Mouse (Mus musculus) hindbrain, postnatal 0 days (tissue): ENCODE results near the gene Wwox. TPM values are rescaled to one million over a fixed set of nuclear protein-coding genes. Genes with fewer than 3 reads are reported as not detected.

ENCODE experiments used
- ATAC-seq: fragments of 200-750 bp; cut with Nextera tagmentation; 2 replicates; pipeline ENCODE4 v1.8.0; 2017; ENCODE audit warnings: mild to moderate bottlenecking, moderate TSS enrichment, moderate library complexity
- DNase-seq: peaks from one replicate; pipeline ENCODE4 v3.0.0-alpha.2; 2015; ENCODE audit warnings: low spot score
- H3K27ac ChIP-seq: fragments of 300-500 bp; sonication (generic); 2 replicates; pipeline ENCODE4 v1.5.1; 2014; ENCODE audit warnings: mild to moderate bottlenecking
- H3K27me3 ChIP-seq: fragments of 300-500 bp; sonication (generic); 2 replicates; pipeline ENCODE4 v1.6.1; 2014; ENCODE audit warnings: low read length, mixed read lengths; ENCODE audit not compliant: insufficient read depth
- H3K36me3 ChIP-seq: fragments of 300-500 bp; sonication (generic); 2 replicates; pipeline ENCODE4 v1.6.1; 2014; ENCODE audit warnings: low read length, mixed read lengths; ENCODE audit not compliant: insufficient read depth
- H3K4me1 ChIP-seq: fragments of 300-500 bp; sonication (generic); 2 replicates; pipeline ENCODE4 v1.6.1; 2014; ENCODE audit warnings: antibody characterized with exemption, low read length, mixed read lengths; ENCODE audit not compliant: insufficient read depth
- H3K4me2 ChIP-seq: fragments of 300-500 bp; sonication (generic); 2 replicates; pipeline ENCODE4 v1.6.1; 2014; ENCODE audit warnings: low read depth, mild to moderate bottlenecking, low read length, moderate library complexity, mixed read lengths
- H3K4me3 ChIP-seq: fragments of 300-500 bp; sonication (generic); 2 replicates; pipeline ENCODE4 v1.5.1; 2014; ENCODE audit warnings: low read length
- H3K9ac ChIP-seq: fragments of 300-500 bp; sonication (generic); replicated peaks from 2 replicates; pipeline ENCODE4 v1.6.1; 2014; ENCODE audit warnings: mild to moderate bottlenecking, low read length, moderate library complexity, mixed read lengths
- H3K9me3 ChIP-seq: fragments of 300-500 bp; sonication (generic); 2 replicates; pipeline ENCODE4 v1.6.1; 2016; ENCODE audit warnings: low read length, mixed read lengths
- CTCF ChIP-seq: IDR thresholded peaks from 2 replicates; pipeline ENCODE4 v1.5.1; 2016; ENCODE audit warnings: antibody characterized with exemption, control low read depth, low read depth
- WGBS: fragments of 180-500 bp; shearing (Covaris S2); extraction: QIAGEN DNeasy Blood & Tissue Kit; methylation state at CpG from one replicate; pipeline ENCODE4 v1.1.7; 2014; 5-methylcytosine and 5-hydroxymethylcytosine counted together
- polyA plus RNA-seq: library from polyadenylated mRNA; unstranded; fragments of >200 nt; fragmentation: Nextera tagmentation; extraction: Ambion mirVana; gene quantifications from 2 replicates; pipeline ENCODE4 v1.2.1, GENCODE M21; 2015
- total RNA-seq: library from RNA; depleted of rRNA; stranded (reverse); fragments of >200 nt; gene quantifications from 2 replicates; pipeline ENCODE4 v1.2.3, GENCODE M21; 2014

Gene Wwox
- total and polyA plus RNA-seq, 2 experiments from 2014 or later: 17.1 to 19.8 TPM

DNA sequence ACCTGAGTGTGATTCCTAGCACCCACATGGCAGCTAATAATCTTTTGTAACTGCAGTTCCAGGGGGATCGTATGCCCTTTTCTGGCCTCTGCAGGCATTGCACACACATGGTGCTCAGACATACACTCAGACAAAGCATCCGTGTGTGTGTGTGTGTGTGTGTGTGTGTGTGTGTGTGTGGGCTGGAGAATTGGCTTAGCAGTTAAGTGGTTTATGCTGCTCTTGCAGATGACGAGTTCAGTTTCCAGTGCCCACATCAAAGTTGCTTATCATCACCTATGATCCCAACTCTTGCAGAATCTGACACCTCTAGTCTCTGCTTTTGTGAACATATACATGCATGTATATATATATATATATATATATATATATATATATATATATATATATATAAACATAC is 448.9 kb downstream of the Wwox start:
- H3K4me1 ChIP-seq: peaks cover 13% of the 10 kb centered on the region

DNA sequence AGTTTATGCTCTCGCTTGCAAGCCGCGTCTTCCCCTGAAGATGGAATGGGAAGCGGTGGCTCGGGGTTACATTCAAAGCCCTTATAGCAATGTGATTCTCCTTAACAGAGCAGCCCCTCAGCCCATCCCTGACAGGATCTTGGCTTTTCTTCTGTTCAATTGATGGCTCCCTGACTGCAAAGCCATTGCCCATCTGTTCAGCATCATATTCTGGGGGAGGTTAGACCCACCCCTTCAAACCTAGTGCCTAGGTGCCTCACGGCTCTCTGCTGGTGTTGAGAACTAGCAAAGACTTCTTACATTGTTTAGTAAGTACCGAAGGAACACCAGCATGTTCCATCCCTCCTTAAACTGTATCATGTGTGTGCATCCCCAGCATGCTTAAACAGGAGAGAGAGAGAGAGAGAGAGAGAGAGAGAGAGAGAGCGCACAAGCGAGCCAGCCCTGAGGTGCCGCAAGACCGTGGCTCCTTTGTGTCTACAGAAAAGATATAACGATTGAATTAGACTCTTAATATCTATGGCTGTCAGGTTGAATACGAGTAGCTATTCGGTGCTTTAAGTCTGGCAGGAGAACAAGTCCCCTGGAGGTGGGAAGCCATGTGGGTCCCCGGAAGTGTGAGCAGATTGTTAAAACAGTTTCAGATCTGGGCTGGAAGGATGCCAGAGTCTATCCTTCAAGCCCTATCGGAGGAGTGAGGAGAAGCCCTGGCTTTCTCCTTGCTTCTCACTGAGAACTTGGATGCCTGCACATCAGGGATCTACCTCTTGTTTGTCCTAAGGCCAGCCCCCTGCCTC is 450.3 kb downstream of the Wwox start:
- peak; percentile 74 for DNase-seq
- Histone ChIP-seq H3K36me3 (no peaks in the 10 kb centered on the region), H3K9me3 (no peaks in the 10 kb centered on the region), H3K4me1 (peaks cover 13% of the 10 kb centered on the region), H3K4me3 (peak overlapping the region; percentile 2; the same call in 1 of the 2 replicates), H3K27ac (0 out of 2 replicates have a peak overlapping the region, but pooled peaks have one; percentile 17), H3K4me2 (peak overlapping the region; percentile 43), H3K9ac (0 out of 2 replicates have a peak overlapping the region, but pooled peaks have one; percentile 15), H3K27me3 (no peaks in the 10 kb centered on the region)
- TF ChIP-seq CTCF: no peak
- ATAC-seq: peak; percentile 58; the same call in 1 of the 2 replicates
- WGBS: 23% methylated on average over 16 of the region's 16 CpGs

More for the DNA sequence above, 448.9 kb downstream of the Wwox start:
- WGBS: 93% methylated on average over 3 of the region's 3 CpGs
- ATAC-seq (no peak), DNase-seq (no peak)
- Histone ChIP-seq H3K27ac (no peak overlapping the region), H3K9ac (no peak overlapping the region), H3K27me3 (no peaks in the 10 kb centered on the region), H3K4me2 (no peak overlapping the region), H3K9me3 (no peaks in the 10 kb centered on the region), H3K36me3 (no peaks in the 10 kb centered on the region), H3K4me3 (no peak overlapping the region)
- no peak for TF ChIP-seq CTCF

DNA sequence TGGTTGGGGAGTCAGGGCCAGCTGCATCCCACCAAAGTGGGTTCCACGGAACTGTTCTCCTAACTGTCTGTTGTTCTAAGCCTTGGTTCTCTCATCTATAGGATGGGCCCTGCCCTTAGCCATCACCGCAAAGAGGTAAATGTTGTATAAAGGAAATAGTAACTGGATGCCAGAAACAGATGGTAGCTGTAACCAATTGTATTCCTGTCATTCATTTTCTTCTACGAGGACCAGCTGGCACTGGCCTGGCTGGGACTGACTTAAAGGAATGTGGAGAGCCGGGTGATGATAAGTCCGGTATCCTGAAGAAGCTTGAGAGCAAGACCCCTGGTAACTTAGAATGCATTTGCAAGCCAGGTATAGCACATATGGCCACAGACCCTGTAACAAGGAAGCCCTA is 451.0 kb downstream of the Wwox start:
- H3K4me2 ChIP-seq: peak overlapping the region; percentile 43; the same call in 1 of the 2 replicates
- no peaks in the 10 kb centered on the region for H3K27me3 ChIP-seq
- 44% methylated on average over 5 of the region's 5 CpGs for WGBS
- no peak overlapping the region for H3K9ac ChIP-seq
- no peak overlapping the region for H3K4me3 ChIP-seq
- DNase-seq (no peak), ATAC-seq (no peak)
- TF ChIP-seq CTCF: no peak
- no peaks in the 10 kb centered on the region for H3K36me3 ChIP-seq
- H3K27ac ChIP-seq: no peak overlapping the region
- H3K9me3 ChIP-seq: no peaks in the 10 kb centered on the region
- peaks cover 13% of the 10 kb centered on the region for H3K4me1 ChIP-seq

DNA sequence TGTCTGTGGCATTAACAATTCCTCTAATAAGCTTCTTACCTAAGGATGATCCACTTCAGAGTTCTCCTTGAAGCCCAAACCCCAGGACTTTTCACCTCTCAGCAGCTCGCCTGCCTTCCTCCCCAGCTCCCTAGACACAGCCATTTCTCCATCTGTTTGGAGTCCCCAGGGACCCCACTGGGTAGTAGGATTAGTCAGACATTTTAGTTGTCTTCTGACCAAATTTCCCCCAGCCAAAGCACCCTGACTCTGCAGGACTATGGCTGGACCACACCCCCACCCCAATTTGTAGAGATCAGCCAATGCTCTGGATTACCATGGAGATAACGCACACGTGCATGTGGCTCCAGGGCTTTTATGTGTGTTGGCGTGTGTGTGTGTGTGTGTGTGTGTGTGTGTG is 451.8 kb downstream of the Wwox start:
- DNase-seq: no peak
- no peak for TF ChIP-seq CTCF
- H3K4me3 ChIP-seq: no peak overlapping the region
- WGBS: 60% methylated on average over 4 of the region's 4 CpGs
- ATAC-seq: no peak
- H3K9ac ChIP-seq: no peak overlapping the region
- no peak overlapping the region for H3K4me2 ChIP-seq
- no peaks in the 10 kb centered on the region for H3K9me3 ChIP-seq
- H3K4me1 ChIP-seq: peaks cover 13% of the 10 kb centered on the region
- no peaks in the 10 kb centered on the region for H3K36me3 ChIP-seq
- H3K27me3 ChIP-seq: no peaks in the 10 kb centered on the region
- H3K27ac ChIP-seq: no peak overlapping the region

DNA sequence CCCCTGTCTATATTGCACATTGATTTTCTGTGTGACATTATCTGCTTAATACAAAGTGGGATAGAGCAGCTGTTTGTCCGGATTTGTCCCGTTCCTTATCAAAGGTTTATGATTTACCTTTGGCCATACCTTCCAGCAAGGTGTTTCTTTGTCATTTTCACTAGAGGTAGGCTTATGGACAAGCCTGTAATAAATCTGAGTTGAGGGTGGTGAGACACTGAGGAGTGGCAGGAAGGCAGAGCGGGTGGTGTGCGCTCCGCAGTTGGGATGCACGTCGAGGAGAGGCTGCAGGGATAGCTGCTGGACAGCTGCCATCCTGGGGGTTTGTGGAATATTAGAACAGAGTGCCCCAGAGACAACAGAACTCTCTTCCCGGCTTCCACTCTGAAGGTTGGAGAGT is 458.0 kb downstream of the Wwox start:
- no peak for DNase-seq
- Histone ChIP-seq H3K4me3 (no peak overlapping the region), H3K27me3 (no peaks in the 10 kb centered on the region), H3K9ac (no peak overlapping the region), H3K9me3 (no peaks in the 10 kb centered on the region), H3K4me2 (no peak overlapping the region), H3K27ac (no peak overlapping the region), H3K36me3 (no peaks in the 10 kb centered on the region), H3K4me1 (no peaks in the 10 kb centered on the region)
- ATAC-seq: no peak
- WGBS: 73% methylated on average over 8 of the region's 8 CpGs
- TF ChIP-seq CTCF: no peak

DNA sequence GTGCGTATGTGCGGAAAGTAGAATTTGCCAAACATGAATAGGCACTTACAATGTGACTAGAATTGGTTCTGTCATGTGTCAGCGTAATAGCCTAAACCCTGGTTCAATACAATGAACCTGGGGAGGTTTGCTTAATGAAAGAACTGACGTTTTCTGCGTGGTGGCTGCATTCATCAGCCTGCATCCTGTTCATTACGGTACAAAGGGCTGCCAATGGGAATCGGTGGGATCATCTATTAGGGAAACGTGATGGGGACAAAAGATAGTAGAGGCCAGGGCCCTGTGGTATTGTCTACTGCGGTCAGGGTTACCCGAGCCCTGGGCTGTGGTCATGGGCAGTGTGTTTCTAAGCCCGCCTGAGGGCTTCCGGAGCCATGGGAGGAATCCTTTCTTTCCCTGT is 459.7 kb downstream of the Wwox start:
- TF ChIP-seq CTCF: no peak
- Histone ChIP-seq H3K9me3 (no peaks in the 10 kb centered on the region), H3K27ac (no peak overlapping the region), H3K4me2 (no peak overlapping the region), H3K4me1 (no peaks in the 10 kb centered on the region), H3K4me3 (no peak overlapping the region), H3K36me3 (no peaks in the 10 kb centered on the region), H3K27me3 (no peaks in the 10 kb centered on the region), H3K9ac (no peak overlapping the region)
- ATAC-seq (no peak), DNase-seq (no peak)
- WGBS: 22% methylated on average over 12 of the region's 12 CpGs

DNA sequence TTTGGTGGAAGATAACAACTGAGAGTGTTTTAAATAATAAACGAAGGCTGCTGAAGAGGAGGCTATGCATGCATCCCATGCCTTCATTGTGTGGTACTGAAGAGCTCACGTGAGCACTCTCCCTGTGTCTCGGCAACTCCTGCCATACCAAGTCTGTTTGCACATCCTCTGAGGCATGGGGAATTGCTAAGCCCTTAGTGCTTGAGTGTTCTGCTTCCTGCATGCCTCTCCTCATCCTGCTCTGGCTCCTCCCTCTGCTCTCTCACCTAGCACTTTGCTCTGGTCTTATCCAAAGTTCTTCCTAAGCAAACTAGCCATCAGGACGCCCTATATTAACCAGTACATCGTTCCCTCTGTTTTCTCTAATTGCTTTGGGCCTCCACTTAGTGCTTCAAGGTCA is 463.1 kb downstream of the Wwox start:
- no peak for ATAC-seq
- Histone ChIP-seq H3K36me3 (no peaks in the 10 kb centered on the region), H3K9ac (no peak overlapping the region), H3K4me1 (no peaks in the 10 kb centered on the region), H3K4me2 (no peak overlapping the region), H3K27ac (no peak overlapping the region), H3K27me3 (no peaks in the 10 kb centered on the region), H3K4me3 (no peak overlapping the region), H3K9me3 (no peaks in the 10 kb centered on the region)
- WGBS: 95% methylated on average over 5 of the region's 5 CpGs
- no peak for DNase-seq
- TF ChIP-seq CTCF: no peak
